Comparison of ENCODE assay signal across 13 mouse cellular contexts in genomic region chr10:42199472-42199871, GRCm38 (mm10).
DNase-seq lines count a peak whose midpoint lies in the region; ATAC-seq and TF ChIP-seq lines count a peak whose summit lies in the region.
"Had no signal": no experiment of that assay in that cellular context is flagged by ENCODE, and none has a peak within 500 bp of the region (broad histone marks: within the 10 kb centered on the region; RNA-seq: fewer than 3 reads in every experiment).

No protein-coding gene starts in this region.

- H3K9me3 ChIP-seq in heart, embryonic 13.5 days, result peaks cover 6% of the 10 kb centered on the region; the same call in 1 of the 2 replicates
- peaks cover 3% of the 10 kb centered on the region for H3K9me3 ChIP-seq in G1E (replicated peaks)
- H3K9me3 ChIP-seq in hindbrain, postnatal 0 days (ENCODE audit: low read length), result no peaks in the 10 kb centered on the region
- H3K9me3 ChIP-seq: embryonic facial prominence, embryonic 15.5 days had no signal

- WGBS in heart, embryonic 13.5 days, result 23% methylated on average over 3 of the region's 3 CpGs
- WGBS in hindbrain, postnatal 0 days, result 58% methylated on average over 3 of the region's 3 CpGs
- 83% methylated on average over 3 of the region's 3 CpGs for WGBS in thymus, adult 2 months

- peak overlapping the region; percentile 3; the same call in 1 of the 2 replicates for H3K27ac ChIP-seq in heart, embryonic 13.5 days (replicated peaks)
- H3K27ac ChIP-seq in hindbrain, postnatal 0 days, result no peak overlapping the region
- no peak overlapping the region for H3K27ac ChIP-seq in thymus, adult 2 months (ENCODE audit: control insufficient read depth, insufficient read depth, low read length)
- H3K27ac ChIP-seq: embryonic facial prominence, embryonic 15.5 days had no signal

- H3K36me3 ChIP-seq in heart, embryonic 13.5 days, result peaks cover 29% of the 10 kb centered on the region
- H3K36me3 ChIP-seq in G1E (replicated peaks), result peaks cover 83% of the 10 kb centered on the region
- peaks cover 20% of the 10 kb centered on the region; the same call in 1 of the 2 replicates for H3K36me3 ChIP-seq in hindbrain, postnatal 0 days (ENCODE audit: insufficient read depth, low read length)
- peaks cover 16% of the 10 kb centered on the region for H3K36me3 ChIP-seq in thymus, adult 2 months (ENCODE audit: control insufficient read depth, insufficient read depth, low read length)

- ATAC-seq in heart, embryonic 13.5 days (ENCODE audit: extremely low read depth, insufficient number of reproducible peaks, low FRiP score, low TSS enrichment), result no peak
- ATAC-seq in G1E (ENCODE audit: extremely low read depth, insufficient number of reproducible peaks, low FRiP score, poor library complexity, severe bottlenecking), result peak; percentile 71
- peak; percentile 54; the same call in 1 of the 2 replicates for ATAC-seq in hindbrain, postnatal 0 days
- ATAC-seq: intestine, embryonic 16.5 days had no signal

- H3K27me3 ChIP-seq in heart, embryonic 13.5 days (replicated peaks), result no peaks in the 10 kb centered on the region
- H3K27me3 ChIP-seq in G1E (ENCODE audit: insufficient read depth, low read length), result no peaks in the 10 kb centered on the region
- no peaks in the 10 kb centered on the region for H3K27me3 ChIP-seq in hindbrain, postnatal 0 days (ENCODE audit: insufficient read depth, low read length)
- H3K27me3 ChIP-seq in thymus, adult 2 months (ENCODE audit: control insufficient read depth, insufficient read depth, low read length), result no peaks in the 10 kb centered on the region
- H3K27me3 ChIP-seq: embryonic facial prominence, embryonic 15.5 days had no signal

- no peak overlapping the region for H3K4me3 ChIP-seq in heart, embryonic 13.5 days
- H3K4me3 ChIP-seq in G1E (ENCODE audit: low read depth, low read length), result no peak overlapping the region
- no peak overlapping the region for H3K4me3 ChIP-seq in hindbrain, postnatal 0 days (ENCODE audit: low read length)
- H3K4me3 ChIP-seq in thymus, adult 2 months (ENCODE audit: control insufficient read depth, insufficient read depth, low read length), result no peak overlapping the region
- H3K4me3 ChIP-seq: embryonic facial prominence, embryonic 15.5 days had no signal

- H3K4me2 ChIP-seq in heart, embryonic 13.5 days, result no peak overlapping the region
- no peak overlapping the region for H3K4me2 ChIP-seq in hindbrain, postnatal 0 days (ENCODE audit: low read depth, low read length)
- H3K4me2 ChIP-seq: embryonic facial prominence, embryonic 15.5 days had no signal

- peaks cover 82% of the 10 kb centered on the region for H3K4me1 ChIP-seq in heart, embryonic 13.5 days
- H3K4me1 ChIP-seq in G1E (ENCODE audit: insufficient read depth, low read depth, low read length), result peaks cover 75% of the 10 kb centered on the region
- no peaks in the 10 kb centered on the region for H3K4me1 ChIP-seq in hindbrain, postnatal 0 days (ENCODE audit: insufficient read depth, low read length)
- H3K4me1 ChIP-seq in thymus, adult 2 months (replicated peaks; ENCODE audit: control insufficient read depth, insufficient read depth, low read length), result peaks cover 12% of the 10 kb centered on the region

- H3K9ac ChIP-seq in heart, embryonic 13.5 days, result no peak overlapping the region
- no peak overlapping the region for H3K9ac ChIP-seq in hindbrain, postnatal 0 days (replicated peaks; ENCODE audit: low read length)
- H3K9ac ChIP-seq: embryonic facial prominence, embryonic 15.5 days had no signal

- TF ChIP-seq CTCF in G1E (IDR thresholded peaks at IDR 0.05; ENCODE audit: low read depth, low read length), result no peak
- no peak for TF ChIP-seq CTCF in hindbrain, postnatal 0 days (IDR thresholded peaks at IDR 0.05; ENCODE audit: low read depth)
- no peak for TF ChIP-seq CTCF in thymus, adult 2 months (IDR thresholded peaks at IDR 0.05; ENCODE audit: borderline replicate concordance, control insufficient read depth, extremely low read depth, insufficient read depth, low read length, poor library complexity)

- TF ChIP-seq POLR2A in thymus, adult 2 months (IDR thresholded peaks at IDR 0.05; ENCODE audit: control insufficient read depth, extremely low read depth, insufficient read depth, low read length, poor library complexity), result no peak

- DNase-seq in heart, postnatal 4 days, result no peak
- DNase-seq in G1E (ENCODE audit: low spot score), result no peak
- peak; percentile 19 for DNase-seq in c-Kit-negative CD71-positive TER-119-positive erythroid progenitor cells, embryonic 14.5 days (ENCODE audit: low read depth, low spot score)
- peak; percentile 49 for DNase-seq in hindbrain, postnatal 0 days (ENCODE audit: low spot score)
- no peak for DNase-seq in gastrocnemius, postnatal 10 days
- no peak for DNase-seq in thymus, adult 2 months
- no peak for DNase-seq in gastrocnemius, adult 18-20 months (ENCODE audit: low spot score)
- DNase-seq: cerebellum, adult 9-10 months; left cerebral cortex, postnatal 4 days; thymus, postnatal 25 days had no signal

Comparison
In these comparisons a context has a peak if more than half of its experiments do, and no peak if none do; other contexts are left out.
1. DNase-seq: peak in c-Kit-negative CD71-positive TER-119-positive erythroid progenitor cells, embryonic 14.5 days (single experiment) and hindbrain, postnatal 0 days (single experiment); none in heart, postnatal 4 days (single experiment), G1E (single experiment), gastrocnemius, postnatal 10 days (single experiment), thymus, adult 2 months (single experiment) and gastrocnemius, adult 18-20 months (single experiment).